Mouse (Mus musculus) gastrocnemius, postnatal 36 days (tissue): ENCODE data around the gene Lin54. TPM values are rescaled to one million over a fixed set of nuclear protein-coding genes. Genes with fewer than 3 reads are reported as not detected.

Source experiments
- DNase-seq, 2 experiments: peaks; one replicate each; pipeline ENCODE4 v3.0.0; 2022
- intact Hi-C: fragments of 180-260 bp; cut with DNase I; formaldehyde crosslinking; loops from one replicate; pipeline ENCODE4 v1.15.1; 2025
- total RNA-seq, 2 experiments: library from RNA; stranded (reverse); gene quantifications; 2 replicates each; pipeline ENCODE4 v1.2.3; 2021

Gene Lin54
- total RNA-seq, 2 experiments from 2014 or later: 4.4 to 4.7 TPM

GRCm38 (mm10) chr5:100498436-100499180 lies 1.8 kb downstream of the Lin54 start:
- DNase-seq: peak; percentile 54 to 77
- intact Hi-C loops: loop anchor here (5.0 kb wide), 1 partner anchor 66 kb away; no protein-coding TSS in a partner anchor

GRCm38 (mm10) chr5:100491704-100492103 lies 8.7 kb downstream of the Lin54 start:
- intact Hi-C loops: no loop called here
- no peak for DNase-seq

- intact Hi-C loops: no loop called here
- DNase-seq: no peak
Observed at GRCm38 (mm10) chr5:100489340-100489739, 11.1 kb downstream of the Lin54 start.

- intact Hi-C loops: no loop called here
- no peak for DNase-seq
Observed at GRCm38 (mm10) chr5:100488231-100488630, 12.2 kb downstream of the Lin54 start.

- intact Hi-C loops: no loop called here
- DNase-seq: no peak
Observed at GRCm38 (mm10) chr5:100487120-100487519, 13.3 kb downstream of the Lin54 start.

GRCm38 (mm10) chr5:100483569-100483968 lies 16.9 kb downstream of the Lin54 start:
- intact Hi-C loops: loop anchor here (2.0 kb wide), 1 partner anchor 45 kb away; no protein-coding TSS in a partner anchor
- DNase-seq: no peak

- DNase-seq: no peak
- intact Hi-C loops: no loop called here
Observed at GRCm38 (mm10) chr5:100477604-100478003, 22.8 kb downstream of the Lin54 start.

- intact Hi-C loops: no loop called here
- no peak for DNase-seq
Observed at GRCm38 (mm10) chr5:100476328-100476727, 24.1 kb downstream of the Lin54 start.

- intact Hi-C loops: no loop called here
- DNase-seq: no peak
Observed at GRCm38 (mm10) chr5:100467336-100467735, 33.1 kb downstream of the Lin54 start.

GRCm38 (mm10) chr5:100466624-100467023 lies 33.8 kb downstream of the Lin54 start:
- intact Hi-C loops: no loop called here
- no peak for DNase-seq

- no peak for DNase-seq
- intact Hi-C loops: no loop called here
Observed at GRCm38 (mm10) chr5:100462374-100462773, 38.1 kb downstream of the Lin54 start.

GRCm38 (mm10) chr5:100461526-100461925 lies 38.9 kb downstream of the Lin54 start:
- DNase-seq: no peak
- intact Hi-C loops: no loop called here

GRCm38 (mm10) chr5:100459468-100459867 lies 41.0 kb downstream of the Lin54 start:
- DNase-seq: no peak
- intact Hi-C loops: no loop called here

GRCm38 (mm10) chr5:100451871-100452270 lies 48.6 kb downstream of the Lin54 start:
- DNase-seq: no peak
- intact Hi-C loops: no loop called here

- DNase-seq: no peak
- intact Hi-C loops: loop anchor here (2.0 kb wide), 1 partner anchor 44 kb away; no protein-coding TSS in a partner anchor
Observed at GRCm38 (mm10) chr5:100438796-100439195, 61.6 kb downstream of the Lin54 start.

- no peak for DNase-seq
- intact Hi-C loops: loop anchor here (2.0 kb wide), 1 partner anchor 45 kb away; no protein-coding TSS in a partner anchor
Observed at GRCm38 (mm10) chr5:100437917-100438316, 62.5 kb downstream of the Lin54 start.

GRCm38 (mm10) chr5:100437086-100437485 lies 63.4 kb downstream of the Lin54 start:
- no peak for DNase-seq
- intact Hi-C loops: no loop called here

GRCm38 (mm10) chr5:100430966-100431365 lies 69.5 kb downstream of the Lin54 start:
- intact Hi-C loops: loop anchor here (5.0 kb wide), 2 partner anchors 66 to 86 kb away; partner anchors contain the start of gene Cops4
- no peak for DNase-seq

- DNase-seq: no peak
- intact Hi-C loops: loop anchor here (5.0 kb wide), 2 partner anchors 67 to 87 kb away; partner anchors contain the start of gene Cops4
Observed at GRCm38 (mm10) chr5:100430076-100430390, 70.4 kb downstream of the Lin54 start.

- peak; percentile 88 to 90 for DNase-seq
- intact Hi-C loops: loop anchor here (1.0 to 10.0 kb wide), 4 partner anchors 13 to 455 kb away; partner anchors contain the start of genes 4930524J08Rik, Cops4, Hnrnpd and Sec31a
Observed at GRCm38 (mm10) chr5:100429344-100430075, 70.9 kb downstream of the Lin54 start.

GRCm38 (mm10) chr5:100428734-100429343 lies 71.6 kb downstream of the Lin54 start:
- intact Hi-C loops: loop anchor here (1.0 to 10.0 kb wide), 2 partner anchors 13 to 454 kb away; partner anchors contain the start of genes 4930524J08Rik, Hnrnpd and Sec31a
- DNase-seq: no peak
